Mouse (Mus musculus) megakaryocyte, embryonic 14.5 days (primary cell): ENCODE measurements around the gene Card6.

Experiments used
- FLI1 ChIP-seq: IDR thresholded peaks from 2 replicates; pipeline ENCODE4 v1.6.1; 2012; ENCODE audit warnings: low read length, inconsistent platforms, mixed read lengths
- GATA1 ChIP-seq: IDR thresholded peaks from 3 replicates; pipeline ENCODE4 v1.6.1; 2012; ENCODE audit warnings: mixed read lengths, low read length, inconsistent platforms, borderline replicate concordance

DNA sequence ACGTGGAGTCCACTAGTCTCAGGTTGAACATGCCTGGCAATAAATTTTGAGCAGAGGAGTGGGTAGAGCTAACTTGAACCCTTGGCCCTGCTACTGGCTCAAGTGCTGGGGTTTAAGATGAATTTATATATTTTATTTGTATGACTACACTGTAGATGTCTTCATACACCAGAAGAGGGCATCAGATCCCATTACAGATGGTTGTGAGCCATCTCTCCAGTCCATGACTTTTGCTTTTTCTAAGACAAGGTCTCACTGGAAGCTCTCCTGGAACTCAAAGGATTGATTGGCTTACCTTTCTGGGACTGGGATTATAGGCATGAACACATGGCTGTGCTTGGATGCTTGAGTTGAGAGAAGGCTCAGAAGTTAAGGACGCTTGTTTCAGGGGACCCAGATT, 11.4 kb upstream of the Card6 start:
- TF ChIP-seq FLI1 (no peak), GATA1 (no peak)
